ENCODE assay signal across 8 mouse cellular contexts in the genomic region with DNA sequence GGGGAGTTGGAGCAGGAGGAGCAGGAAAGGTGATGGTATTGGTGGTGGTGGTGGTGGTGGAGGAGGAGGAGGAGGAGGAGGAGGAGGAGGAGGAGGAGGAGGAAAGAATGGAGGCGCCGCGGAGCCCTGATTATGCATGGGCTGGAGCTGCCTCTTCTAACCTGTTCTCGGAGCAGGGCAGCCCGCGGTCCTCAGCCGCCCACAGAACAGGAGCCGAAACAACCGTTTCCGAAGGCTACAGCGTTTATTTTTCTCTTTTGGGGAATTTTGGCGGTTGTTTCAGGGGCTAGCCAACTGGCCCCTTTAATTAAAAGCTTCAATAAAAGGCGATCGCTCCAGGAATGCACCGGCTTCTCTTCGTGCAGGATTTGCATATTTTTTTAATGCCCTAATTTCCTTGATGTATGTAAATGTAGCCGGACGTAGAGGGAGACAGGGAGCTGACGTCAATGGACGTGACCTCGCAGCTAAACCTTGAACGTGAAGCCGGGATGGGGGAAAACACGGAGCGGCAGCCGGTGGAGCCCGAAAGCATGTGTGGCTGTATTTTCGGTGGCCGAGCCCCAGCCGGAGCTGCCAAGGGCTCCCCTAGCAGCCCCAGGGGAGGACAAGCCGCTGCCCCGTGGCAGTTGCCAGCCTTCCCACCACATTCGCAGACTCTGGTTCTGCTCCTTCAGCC.
A peak's percentile ranks its signal among the peaks of the same experiment; 100 is the strongest.
DNase-seq lines count a peak whose midpoint lies in the region; ATAC-seq lines count a peak whose summit lies in the region.

No protein-coding gene starts in this region.

- ATAC-seq in erythroblast, adult 5-6 weeks (replicated peaks; ENCODE audit: low FRiP score, poor library complexity, severe bottlenecking), result no peak
- ATAC-seq in embryonic facial prominence, embryonic 14.5 days (ENCODE audit: low read depth), result peak; percentile 10
- peak; percentile 14; the same call in 1 of the 2 replicates for ATAC-seq in intestine, embryonic 14.5 days (replicated peaks; ENCODE audit: low FRiP score, low TSS enrichment, low read depth)

- H3K4me3 ChIP-seq in erythroblast, embryonic 14.5 days (replicated peaks), result peak overlapping the region; percentile 27
- peak overlapping the region; percentile 66 for H3K4me3 ChIP-seq in embryonic facial prominence, embryonic 14.5 days (ENCODE audit: low read depth, low read length)
- peak overlapping the region; percentile 53 for H3K4me3 ChIP-seq in intestine, embryonic 14.5 days (ENCODE audit: low read depth, low read length)

- 1% methylated on average over 30 of the region's 33 CpGs for WGBS in embryonic facial prominence, embryonic 14.5 days
- under 1% methylated on average over 30 of the region's 33 CpGs for WGBS in intestine, embryonic 14.5 days

- H3K27ac ChIP-seq in embryonic facial prominence, embryonic 14.5 days (replicated peaks; ENCODE audit: low read depth, low read length), result peak overlapping the region; percentile 86; the same call in 1 of the 2 replicates
- no peak overlapping the region for H3K27ac ChIP-seq in intestine, embryonic 14.5 days (ENCODE audit: low read depth)

- peak overlapping the region; percentile 58; the same call in 1 of the 2 replicates for H3K9ac ChIP-seq in embryonic facial prominence, embryonic 14.5 days (ENCODE audit: low read depth, low read length)
- H3K9ac ChIP-seq in intestine, embryonic 14.5 days (ENCODE audit: low read length), result peak overlapping the region; percentile 32

- H3K36me3 ChIP-seq in erythroblast, embryonic 14.5 days (ENCODE audit: control insufficient read depth), result no peaks in the 10 kb centered on the region
- no peaks in the 10 kb centered on the region for H3K36me3 ChIP-seq in embryonic facial prominence, embryonic 14.5 days (ENCODE audit: control insufficient read depth, insufficient read depth, low read length)
- H3K36me3 ChIP-seq in intestine, embryonic 14.5 days (ENCODE audit: control insufficient read depth, insufficient read depth, low read length), result no peaks in the 10 kb centered on the region

- peak overlapping the region; percentile 90 for H3K4me2 ChIP-seq in embryonic facial prominence, embryonic 14.5 days (ENCODE audit: low read depth, low read length)
- H3K4me2 ChIP-seq in intestine, embryonic 14.5 days (ENCODE audit: low read length), result peak overlapping the region; percentile 66

- peak; percentile 60 for DNase-seq in adrenal gland, postnatal 10 days
- peak; percentile 82 for DNase-seq in embryonic facial prominence, embryonic 14.5 days (ENCODE audit: low spot score)
- peak; percentile 76 for DNase-seq in intestine, embryonic 14.5 days (ENCODE audit: low spot score)
- peak; percentile 79 to 82 for DNase-seq in left cerebral cortex, postnatal 36 days (ENCODE audit: low spot score in 2 of 2)
- peak; percentile 89 for DNase-seq in retina, adult 2 months (ENCODE audit: low read depth, low spot score)
- no peak for DNase-seq in thymus, postnatal 36 days

- peaks cover 2% of the 10 kb centered on the region; the same call in 1 of the 2 replicates for H3K9me3 ChIP-seq in erythroblast, embryonic 14.5 days (ENCODE audit: control insufficient read depth, low read length)
- no peaks in the 10 kb centered on the region; the same call in 1 of the 2 replicates for H3K9me3 ChIP-seq in embryonic facial prominence, embryonic 14.5 days (ENCODE audit: control insufficient read depth, low read length)
- H3K9me3 ChIP-seq in intestine, embryonic 14.5 days (ENCODE audit: control insufficient read depth, low read length), result no peaks in the 10 kb centered on the region; the same call in 1 of the 2 replicates

- peaks cover 99% of the 10 kb centered on the region for H3K27me3 ChIP-seq in erythroblast, embryonic 14.5 days (ENCODE audit: control insufficient read depth)
- peaks cover 93% of the 10 kb centered on the region for H3K27me3 ChIP-seq in embryonic facial prominence, embryonic 14.5 days (replicated peaks; ENCODE audit: control insufficient read depth, insufficient read depth, low read length)
- peaks cover 90% of the 10 kb centered on the region for H3K27me3 ChIP-seq in intestine, embryonic 14.5 days (replicated peaks; ENCODE audit: control insufficient read depth, insufficient read depth, low read length)

- H3K4me1 ChIP-seq in erythroblast, embryonic 14.5 days (ENCODE audit: control insufficient read depth), result no peaks in the 10 kb centered on the region
- H3K4me1 ChIP-seq in embryonic facial prominence, embryonic 14.5 days (ENCODE audit: control insufficient read depth, insufficient read depth, low read length), result 0 out of 2 replicates have a peak, but pooled peaks cover 3% of the 10 kb centered on the region
- H3K4me1 ChIP-seq in intestine, embryonic 14.5 days (replicated peaks; ENCODE audit: control insufficient read depth, insufficient read depth, low read length), result peaks cover 3% of the 10 kb centered on the region; the same call in 1 of the 2 replicates

- intact Hi-C loops in left cerebral cortex, postnatal 36 days (cut with DNase I), result loop anchor here (10.0 kb wide), 1 partner anchor 1785 kb away; no protein-coding TSS in a partner anchor

Comparison
In these comparisons a context has a peak if more than half of its experiments do, and no peak if none do; other contexts are left out.
1. DNase-seq: peak in adrenal gland, postnatal 10 days (single experiment), embryonic facial prominence, embryonic 14.5 days (single experiment), intestine, embryonic 14.5 days (single experiment), left cerebral cortex, postnatal 36 days (2 of 2) and retina, adult 2 months (single experiment); none in thymus, postnatal 36 days (0 of 2).
2. Peak in every context shown above with its lines, with median percentiles within 50 percentile points of each other: H3K4me3 ChIP-seq.